Comparison of ENCODE assay signal across 17 mouse cellular contexts in genomic region chr8:126212802-126213201, GRCm38 (mm10).
DNase-seq lines count a peak whose midpoint lies in the region; ATAC-seq and TF ChIP-seq lines count a peak whose summit lies in the region.
"Had no signal": no experiment of that assay in that cellular context is flagged by ENCODE, and none has a peak within 500 bp of the region (broad histone marks: within the 10 kb centered on the region; RNA-seq: fewer than 3 reads in every experiment).

No protein-coding gene starts in this region.

- H3K9ac ChIP-seq in forebrain, embryonic 16.5 days (replicated peaks; ENCODE audit: low read depth, low read length) = no peak overlapping the region
- H3K9ac ChIP-seq: forebrain, embryonic 13.5 days; heart, embryonic 13.5 days had no signal

- H3K27ac ChIP-seq in left cerebral cortex, adult 2 months = no peak overlapping the region
- no peak overlapping the region for H3K27ac ChIP-seq in gastrocnemius, adult 2 months
- no peak overlapping the region for H3K27ac ChIP-seq in forebrain, embryonic 16.5 days (ENCODE audit: low read length)
- H3K27ac ChIP-seq: embryonic facial prominence, embryonic 10.5 days; forebrain, embryonic 13.5 days; heart, embryonic 13.5 days had no signal

- peak; percentile 21 for DNase-seq in left cerebral cortex, adult 11 months (ENCODE audit: low spot score)
- no peak for DNase-seq in left cerebral cortex, adult 2 months (ENCODE audit: extremely low spot score in 1 of 2, low spot score in 2 of 2)
- DNase-seq in brain, adult 2 months (ENCODE audit: low read depth, low spot score) = peak; percentile 80
- DNase-seq in frontal cortex, postnatal 36 days (ENCODE audit: low spot score in 2 of 2) = peak; percentile 30 to 75
- DNase-seq in right cerebral cortex, postnatal 25 days = peak; percentile 37
- no peak for DNase-seq in gastrocnemius, adult 2 months
- DNase-seq: adrenal gland, adult 2 months; adrenal gland, postnatal 25 days; cerebellum, postnatal 10 days; gastrocnemius, postnatal 14 days; heart, postnatal 36 days had no signal

- H3K9me3 ChIP-seq in forebrain, embryonic 16.5 days (ENCODE audit: control insufficient read depth, low read length) = no peaks in the 10 kb centered on the region
- H3K9me3 ChIP-seq: embryonic facial prominence, embryonic 10.5 days; forebrain, embryonic 13.5 days; heart, embryonic 13.5 days had no signal

- ATAC-seq in forebrain, embryonic 16.5 days = no peak
- ATAC-seq: forebrain, embryonic 13.5 days; hindbrain, embryonic 16.5 days; inflammation-experienced regulatory T-cells, adult 6 months had no signal

- TF ChIP-seq CTCF in left cerebral cortex, adult 2 months (IDR thresholded peaks at IDR 0.05) = no peak
- no peak for TF ChIP-seq CTCF in gastrocnemius, adult 2 months (IDR thresholded peaks at IDR 0.05)

- no peaks in the 10 kb centered on the region for H3K36me3 ChIP-seq in forebrain, embryonic 16.5 days (ENCODE audit: control insufficient read depth, insufficient read depth)
- H3K36me3 ChIP-seq: embryonic facial prominence, embryonic 10.5 days; heart, embryonic 13.5 days had no signal

- no peak overlapping the region for H3K4me3 ChIP-seq in left cerebral cortex, adult 2 months
- H3K4me3 ChIP-seq in gastrocnemius, adult 2 months = no peak overlapping the region
- H3K4me3 ChIP-seq in forebrain, embryonic 16.5 days (replicated peaks; ENCODE audit: low read length) = no peak overlapping the region
- H3K4me3 ChIP-seq: embryonic facial prominence, embryonic 10.5 days; forebrain, embryonic 13.5 days; heart, embryonic 13.5 days had no signal

- intact Hi-C loops in left cerebral cortex, adult 2 months (cut with DNase I) = loop anchor here (5.0 kb wide), 1 partner anchor 241 kb away; no protein-coding TSS in a partner anchor
- intact Hi-C loops in gastrocnemius, adult 2 months (cut with DNase I) = no loop called here

- H3K4me1 ChIP-seq in forebrain, embryonic 16.5 days (replicated peaks; ENCODE audit: control insufficient read depth, insufficient read depth, low read length) = no peaks in the 10 kb centered on the region
- H3K4me1 ChIP-seq: forebrain, embryonic 13.5 days; heart, embryonic 13.5 days had no signal

- WGBS in forebrain, embryonic 16.5 days = 86% methylated on average over 5 of the region's 5 CpGs

- no peak overlapping the region for H3K4me2 ChIP-seq in forebrain, embryonic 16.5 days (ENCODE audit: low read length)
- H3K4me2 ChIP-seq: forebrain, embryonic 13.5 days; heart, embryonic 13.5 days had no signal

- no peaks in the 10 kb centered on the region for H3K27me3 ChIP-seq in forebrain, embryonic 16.5 days (replicated peaks; ENCODE audit: control insufficient read depth, insufficient read depth, low read length)
- H3K27me3 ChIP-seq: forebrain, embryonic 13.5 days; heart, embryonic 13.5 days had no signal

Comparison
In these comparisons a context has a peak if more than half of its experiments do, and no peak if none do; other contexts are left out.
1. DNase-seq: peak in left cerebral cortex, adult 11 months (single experiment), brain, adult 2 months (single experiment), frontal cortex, postnatal 36 days (2 of 2) and right cerebral cortex, postnatal 25 days (single experiment); none in left cerebral cortex, adult 2 months (0 of 2) and gastrocnemius, adult 2 months (single experiment).